Mouse (Mus musculus): ENCODE results near the gene Gxylt2.

Gxylt2 gene

GRCm38 (mm10) chr6:100847264-100847663, 142.7 kb downstream of the Gxylt2 start:
- no peak for DNase-seq (ENCODE audit: low read depth, low spot score)

- DNase-seq (ENCODE audit: low read depth, low spot score): no peak
Observed at GRCm38 (mm10) chr6:100848682-100849375, 144.3 kb downstream of the Gxylt2 start.

GRCm38 (mm10) chr6:100850671-100851081, 146.1 kb downstream of the Gxylt2 start:
- no peak for DNase-seq (ENCODE audit: low read depth, low spot score)

DNA sequence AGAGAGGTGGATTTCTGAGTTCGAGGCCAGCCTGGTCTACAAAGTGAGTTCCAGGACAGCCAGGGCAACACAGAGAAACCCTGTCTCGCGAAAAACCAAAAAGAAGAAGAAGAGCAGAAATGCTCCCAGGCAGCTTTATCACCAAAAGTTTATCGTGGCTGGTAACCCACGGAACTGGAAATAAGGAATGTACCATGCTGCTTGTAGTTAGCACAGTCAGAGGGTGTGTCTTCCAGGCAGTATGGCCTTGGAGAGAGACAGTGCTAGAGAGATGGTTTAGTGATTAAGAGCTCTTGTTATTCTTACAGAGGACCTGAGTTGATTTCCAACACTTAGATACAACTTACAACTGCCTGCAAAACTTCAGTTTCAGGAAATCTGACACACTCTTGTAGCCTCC, 146.5 kb downstream of the Gxylt2 start:
- no peak for DNase-seq (ENCODE audit: low read depth, low spot score)
